Mouse (Mus musculus) embryo, embryonic 11 days (tissue): ENCODE measurements around the gene Rpl38.
"Not testable (repeated sequence)": the region's sequence is repeated elsewhere in the genome, so short reads cannot be mapped to it uniquely, and the experiment has no call there.

Source experiments
- DNase-seq: peaks from one replicate; pipeline ENCODE4 v3.0.0-alpha.2; 2015

Rpl38 gene

GRCm38 (mm10) chr11:114657737-114658136 lies 10.6 kb upstream of the Rpl38 start:
- peak; percentile 65 for DNase-seq

GRCm38 (mm10) chr11:114662161-114662560 lies 6.2 kb upstream of the Rpl38 start:
- no peak for DNase-seq

- peak; percentile 66 for DNase-seq
These were observed 5.5 kb upstream of the Rpl38 start for GRCm38 (mm10) chr11:114662746-114663362.

GRCm38 (mm10) chr11:114664164-114664563 lies 4.2 kb upstream of the Rpl38 start:
- no peak for DNase-seq

- DNase-seq: no peak
These were observed 2.9 kb upstream of the Rpl38 start for GRCm38 (mm10) chr11:114665463-114665862.

- no peak for DNase-seq
These were observed 1.5 kb upstream of the Rpl38 start for GRCm38 (mm10) chr11:114666786-114667185.

GRCm38 (mm10) chr11:114667236-114667931 lies 940 bp upstream of the Rpl38 start:
- DNase-seq: no peak

GRCm38 (mm10) chr11:114667932-114668285 lies 415 bp upstream of the Rpl38 start:
- peak; percentile 57 for DNase-seq

GRCm38 (mm10) chr11:114668741-114669623 lies 658 bp downstream of the Rpl38 start:
- peak; percentile 85 for DNase-seq

- no peak for DNase-seq
These were observed 1.4 kb downstream of the Rpl38 start for GRCm38 (mm10) chr11:114669651-114670168.

GRCm38 (mm10) chr11:114671147-114671546 lies 2.8 kb downstream of the Rpl38 start:
- no peak for DNase-seq

GRCm38 (mm10) chr11:114672794-114673718 lies 4.7 kb downstream of the Rpl38 start:
- DNase-seq: peak; percentile 78

- DNase-seq: no peak
These were observed 5.4 kb downstream of the Rpl38 start for GRCm38 (mm10) chr11:114673719-114674050.

GRCm38 (mm10) chr11:114674180-114674579 lies 5.9 kb downstream of the Rpl38 start:
- no peak for DNase-seq

GRCm38 (mm10) chr11:114674796-114675195 lies 6.5 kb downstream of the Rpl38 start:
- not testable (repeated sequence) for DNase-seq

GRCm38 (mm10) chr11:114675341-114675825 lies 7.1 kb downstream of the Rpl38 start, which contains the start of gene Ttyh2:
Gene Ttyh2, plus strand, starts transcription at chr11:114675431.
- peak; percentile 94 for DNase-seq

GRCm38 (mm10) chr11:114675826-114676401 lies 7.6 kb downstream of the Rpl38 start:
- peak; percentile 49 for DNase-seq

GRCm38 (mm10) chr11:114676431-114676830 lies 8.1 kb downstream of the Rpl38 start:
- peak; percentile 40 for DNase-seq

- no peak for DNase-seq
These were observed 8.7 kb downstream of the Rpl38 start for GRCm38 (mm10) chr11:114676896-114677530.

- DNase-seq: no peak
These were observed 11.3 kb downstream of the Rpl38 start for GRCm38 (mm10) chr11:114679582-114679981.

- no peak for DNase-seq
These were observed 12.0 kb downstream of the Rpl38 start for GRCm38 (mm10) chr11:114680291-114680690.
